Mouse (Mus musculus) frontal cortex, adult (tissue): ENCODE data around the gene H2al1c.
"Not testable (repeated sequence)": the region's sequence is repeated elsewhere in the genome, so short reads cannot be mapped to it uniquely, and the experiment has no call there.

Experiments
- ATAC-seq: cut with Nextera tagmentation; 2 replicates; pipeline ENCODE4 v1.9.2; 2017; ENCODE audit warnings: mild to moderate bottlenecking, moderate library complexity, mixed read lengths; ENCODE audit not compliant: low TSS enrichment

Gene H2al1c

DNA sequence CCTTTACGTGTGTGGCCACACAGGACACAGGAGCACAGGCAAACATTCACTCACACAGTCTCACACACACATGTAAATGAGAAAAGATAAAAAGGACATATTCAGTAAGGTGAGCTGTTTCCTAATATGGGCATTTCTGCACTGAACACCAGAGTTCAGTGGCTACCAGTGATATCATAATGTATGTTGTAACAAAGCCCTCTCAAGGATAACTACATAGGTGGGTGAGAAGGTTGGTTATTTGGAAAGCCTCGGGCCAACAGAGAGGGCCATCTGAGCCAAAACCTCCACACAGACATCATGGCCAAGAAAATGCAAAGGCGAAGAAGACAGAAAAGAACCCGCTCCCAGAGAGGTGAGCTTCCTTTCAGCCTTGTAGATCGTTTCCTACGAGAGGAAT lies at the start of gene H2al1c:
Gene H2al1c, plus strand, starts transcription at position 301 of the 400 bp plus-strand sequence.
- not testable (repeated sequence) for ATAC-seq

DNA sequence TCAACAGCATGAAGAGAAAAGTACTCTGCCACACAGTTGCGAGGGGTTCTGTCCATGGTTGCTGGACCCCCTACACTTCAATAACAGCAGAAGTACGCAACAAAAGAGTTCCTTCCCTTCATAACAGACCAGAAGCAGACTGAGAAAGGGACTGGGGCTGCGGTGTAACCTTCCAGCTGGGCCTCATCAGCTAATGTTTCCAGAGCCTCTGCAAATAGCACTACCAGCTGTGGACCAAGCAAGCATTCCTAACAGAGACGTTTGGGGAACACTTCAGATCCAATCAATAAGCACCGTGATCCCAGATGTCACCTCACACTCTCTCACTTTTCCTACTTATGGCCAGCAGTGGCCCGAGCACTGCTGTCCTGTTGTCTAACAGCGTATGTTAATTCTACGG lies 40.5 kb upstream of the H2al1c start:
- no peak for ATAC-seq

DNA sequence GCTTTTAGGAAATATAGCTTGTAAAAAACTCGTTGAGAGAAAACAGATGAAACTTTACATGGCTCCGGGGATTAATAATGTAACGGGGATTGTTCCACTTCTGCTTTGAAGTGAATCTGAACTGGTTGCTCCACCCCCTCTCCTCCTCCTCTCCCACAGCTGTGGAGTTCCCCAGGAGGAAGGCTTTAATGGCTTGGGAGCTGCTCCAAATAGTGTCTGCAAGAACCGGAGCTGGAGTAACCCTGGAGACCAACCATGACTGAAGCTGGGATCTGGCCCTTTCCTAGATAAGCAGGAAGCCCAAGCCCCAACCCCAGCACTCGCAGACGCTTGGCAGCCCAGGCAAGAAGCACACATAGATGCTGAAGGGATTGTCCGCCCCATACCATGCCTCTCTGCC lies 37.7 kb upstream of the H2al1c start:
- no peak for ATAC-seq

DNA sequence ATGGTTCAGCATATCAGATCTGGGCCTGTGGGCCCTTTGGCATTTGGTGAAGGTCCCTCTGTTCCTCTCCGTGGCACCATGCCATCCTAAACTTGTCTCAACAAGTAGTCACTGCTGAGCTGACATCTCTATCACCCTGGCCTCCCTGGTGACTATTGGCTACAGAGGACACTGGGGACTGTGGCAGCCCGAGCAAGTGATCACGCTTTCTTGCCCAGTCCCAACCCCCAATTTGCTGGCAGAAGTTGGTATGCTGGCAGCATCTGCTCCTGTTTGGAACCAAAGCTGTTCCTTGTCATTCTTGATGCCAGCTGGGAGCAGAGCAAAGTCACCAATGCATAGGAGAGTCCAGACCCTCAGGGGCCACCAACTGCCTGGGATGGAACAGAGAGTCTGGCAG lies 36.4 kb upstream of the H2al1c start:
- ATAC-seq = peak; percentile 41; the same call in 1 of the 2 replicates

DNA sequence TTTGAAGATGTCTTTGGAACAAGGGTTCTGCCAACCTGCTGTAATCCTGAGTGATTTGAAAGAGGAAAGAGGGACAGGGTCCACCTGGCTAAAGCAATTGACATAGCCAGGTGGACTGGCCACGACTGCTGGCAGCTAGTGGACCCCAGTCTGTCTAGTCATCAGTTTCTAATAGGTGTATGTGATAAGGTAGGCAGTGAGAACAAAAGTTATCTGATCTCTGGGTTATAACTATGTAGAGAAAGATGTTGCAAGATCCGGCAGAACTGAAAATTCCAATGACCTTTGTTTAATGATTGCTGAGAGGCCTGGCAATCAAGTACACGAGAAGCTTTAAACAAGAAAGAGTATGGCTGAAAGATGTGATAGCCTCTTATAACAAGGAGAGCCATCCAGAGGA lies 32.3 kb upstream of the H2al1c start:
- no peak for ATAC-seq

DNA sequence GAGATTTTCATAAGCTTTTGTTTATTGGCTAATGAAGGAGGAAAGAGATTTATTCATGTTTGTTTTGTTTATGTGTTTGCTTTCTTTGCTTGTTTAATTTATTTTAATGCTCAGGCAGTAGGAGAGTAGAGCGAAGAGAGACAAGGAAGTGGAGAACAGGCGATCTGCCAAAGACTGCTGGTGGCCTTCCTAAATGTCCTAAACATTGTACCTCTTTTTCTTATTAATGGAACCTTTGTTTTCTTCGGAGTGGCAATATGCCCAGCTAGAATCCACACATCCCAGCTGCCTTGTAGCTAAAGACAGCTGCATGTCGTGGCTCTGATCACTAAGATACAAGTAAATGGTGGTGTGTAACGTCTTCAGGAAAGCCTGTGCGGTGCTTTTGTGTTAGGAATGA lies 28.4 kb upstream of the H2al1c start:
- no peak for ATAC-seq

DNA sequence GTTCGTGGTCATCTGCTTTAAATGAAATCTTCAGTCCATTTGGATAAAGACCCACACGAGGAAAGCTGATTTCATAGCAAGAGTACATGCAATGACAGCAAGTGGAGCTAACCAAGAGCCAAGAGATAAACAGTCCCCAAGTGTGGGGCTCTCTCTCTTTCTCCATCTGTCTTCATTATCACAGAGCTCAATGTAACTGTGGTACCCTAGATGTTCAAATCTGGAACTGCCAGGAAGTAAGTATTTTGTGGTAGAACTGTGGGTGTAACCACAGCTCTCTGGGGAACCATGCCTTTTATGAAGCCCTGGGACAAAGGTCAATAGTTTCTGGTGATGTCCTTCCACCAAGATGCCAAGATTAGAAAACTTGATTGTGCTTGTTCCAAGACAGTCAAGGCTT lies 24.7 kb upstream of the H2al1c start:
- peak; percentile 79 for ATAC-seq

DNA sequence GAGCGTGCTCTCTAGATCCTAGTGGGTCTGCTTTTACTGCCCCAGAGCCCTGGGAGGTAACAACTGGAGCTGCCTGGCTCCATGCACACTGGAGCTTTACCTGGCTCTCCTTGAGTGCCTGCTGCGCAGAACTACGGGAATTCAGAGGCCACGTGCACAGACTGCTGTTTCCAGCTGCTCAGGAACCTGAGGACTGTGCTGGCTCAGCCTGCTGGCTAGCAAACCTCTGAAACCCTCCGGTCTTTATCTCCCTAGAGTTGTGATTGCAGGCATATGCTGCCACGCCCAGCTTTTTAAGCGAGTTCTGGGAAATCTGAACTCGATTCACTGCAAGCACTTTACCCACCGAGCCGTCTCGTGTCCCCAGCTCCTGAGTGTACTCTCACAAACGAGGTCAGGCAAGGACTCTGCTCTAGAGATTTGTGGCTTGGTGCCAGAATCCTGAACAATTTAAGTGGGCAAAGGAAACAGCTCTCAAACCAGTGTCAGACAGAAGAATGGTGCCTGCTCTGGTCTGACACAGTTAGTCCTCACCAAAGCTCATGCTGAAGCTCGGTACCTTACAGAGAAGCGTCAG lies 17.1 kb upstream of the H2al1c start:
- ATAC-seq = no peak

DNA sequence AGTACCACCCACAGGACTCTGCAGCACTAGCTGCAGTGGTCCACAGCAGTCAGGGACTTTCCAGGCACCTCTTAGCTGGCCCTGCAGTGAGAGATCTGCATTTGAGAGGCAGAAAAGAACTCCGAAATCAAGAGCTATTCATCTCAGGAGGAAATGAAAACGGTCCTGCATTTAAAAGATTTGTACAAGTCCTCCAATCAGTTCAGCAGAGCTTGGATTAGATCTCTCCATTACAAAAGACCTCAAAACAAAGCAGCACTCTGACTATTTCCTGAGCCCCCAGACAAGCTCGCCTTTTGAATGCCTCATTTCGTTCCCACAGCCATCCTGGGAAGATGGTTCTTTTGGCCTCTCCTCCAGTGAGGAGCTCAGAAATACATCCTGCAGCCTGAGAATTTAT lies 16.2 kb upstream of the H2al1c start:
- no peak for ATAC-seq

DNA sequence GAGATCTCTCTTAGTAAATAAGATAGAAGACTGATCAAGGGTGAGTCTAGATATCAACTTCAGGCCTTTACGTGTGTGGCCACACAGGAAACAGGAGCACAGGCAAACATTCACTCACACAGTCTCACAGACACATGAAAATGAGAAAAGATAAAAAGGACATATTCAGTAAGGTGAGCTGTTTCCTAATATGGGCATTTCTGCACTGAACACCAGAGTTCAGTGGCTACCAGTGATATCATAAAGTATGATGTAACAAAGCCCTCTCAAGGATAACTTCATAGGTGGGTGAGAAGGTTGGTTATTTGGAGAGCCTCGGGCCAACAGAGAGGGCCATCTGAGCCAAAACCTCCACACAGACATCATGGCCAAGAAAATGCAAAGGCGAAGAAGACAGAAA lies 6.5 kb upstream of the H2al1c start, which contains the start of gene H2al1a:
Gene H2al1a, plus strand, starts transcription at position 301 of the 400 bp plus-strand sequence.
- not testable (repeated sequence) for ATAC-seq

DNA sequence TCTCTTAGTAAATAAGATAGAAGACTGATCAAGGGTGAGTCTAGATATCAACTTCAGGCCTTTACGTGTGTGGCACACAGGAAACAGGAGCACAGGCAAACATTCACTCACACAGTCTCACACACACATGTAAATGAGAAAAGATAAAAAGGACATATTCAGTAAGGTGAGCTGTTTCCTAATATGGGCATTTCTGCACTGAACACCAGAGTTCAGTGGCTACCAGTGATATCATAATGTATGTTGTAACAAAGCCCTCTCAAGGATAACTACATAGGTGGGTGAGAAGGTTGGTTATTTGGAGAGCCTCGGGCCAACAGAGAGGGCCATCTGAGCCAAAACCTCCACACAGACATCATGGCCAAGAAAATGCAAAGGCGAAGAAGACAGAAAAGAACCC lies 3.3 kb upstream of the H2al1c start, which contains the start of gene H2al1b:
Gene H2al1b, plus strand, starts transcription at position 301 of the 400 bp plus-strand sequence.
- ATAC-seq = not testable (repeated sequence)

DNA sequence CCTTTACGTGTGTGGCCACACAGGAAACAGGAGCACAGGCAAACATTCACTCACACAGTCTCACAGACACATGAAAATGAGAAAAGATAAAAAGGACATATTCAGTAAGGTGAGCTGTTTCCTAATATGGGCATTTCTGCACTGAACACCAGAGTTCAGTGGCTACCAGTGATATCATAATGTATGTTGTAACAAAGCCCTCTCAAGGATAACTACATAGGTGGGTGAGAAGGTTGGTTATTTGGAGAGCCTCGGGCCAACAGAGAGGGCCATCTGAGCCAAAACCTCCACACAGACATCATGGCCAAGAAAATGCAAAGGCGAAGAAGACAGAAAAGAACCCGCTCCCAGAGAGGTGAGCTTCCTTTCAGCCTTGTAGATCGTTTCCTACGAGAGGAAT lies 3.1 kb downstream of the H2al1c start, which contains the start of gene H2al1d:
Gene H2al1d, plus strand, starts transcription at position 301 of the 400 bp plus-strand sequence.
- not testable (repeated sequence) for ATAC-seq

DNA sequence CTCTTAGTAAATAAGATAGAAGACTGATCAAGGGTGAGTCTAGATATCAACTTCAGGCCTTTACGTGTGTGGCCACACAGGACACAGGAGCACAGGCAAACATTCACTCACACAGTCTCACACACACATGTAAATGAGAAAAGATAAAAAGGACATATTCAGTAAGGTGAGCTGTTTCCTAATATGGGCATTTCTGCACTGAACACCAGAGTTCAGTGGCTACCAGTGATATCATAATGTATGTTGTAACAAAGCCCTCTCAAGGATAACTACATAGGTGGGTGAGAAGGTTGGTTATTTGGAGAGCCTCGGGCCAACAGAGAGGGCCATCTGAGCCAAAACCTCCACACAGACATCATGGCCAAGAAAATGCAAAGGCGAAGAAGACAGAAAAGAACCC lies 6.2 kb downstream of the H2al1c start, which contains the start of gene H2al1e:
Gene H2al1e, plus strand, starts transcription at position 301 of the 400 bp plus-strand sequence.
- not testable (repeated sequence) for ATAC-seq

DNA sequence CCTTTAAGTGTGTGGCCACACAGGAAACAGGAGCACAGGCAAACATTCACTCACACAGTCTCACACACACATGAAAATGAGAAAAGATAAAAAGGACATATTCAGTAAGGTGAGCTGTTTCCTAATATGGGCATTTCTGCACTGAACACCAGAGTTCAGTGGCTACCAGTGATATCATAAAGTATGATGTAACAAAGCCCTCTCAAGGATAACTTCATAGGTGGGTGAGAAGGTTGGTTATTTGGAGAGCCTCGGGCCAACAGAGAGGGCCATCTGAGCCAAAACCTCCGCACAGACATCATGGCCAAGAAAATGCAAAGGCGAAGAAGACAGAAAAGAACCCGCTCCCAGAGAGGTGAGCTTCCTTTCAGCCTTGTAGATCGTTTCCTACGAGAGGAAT lies 9.4 kb downstream of the H2al1c start, which contains the start of gene H2al1f:
Gene H2al1f, plus strand, starts transcription at position 301 of the 400 bp plus-strand sequence.
- ATAC-seq = not testable (repeated sequence)

DNA sequence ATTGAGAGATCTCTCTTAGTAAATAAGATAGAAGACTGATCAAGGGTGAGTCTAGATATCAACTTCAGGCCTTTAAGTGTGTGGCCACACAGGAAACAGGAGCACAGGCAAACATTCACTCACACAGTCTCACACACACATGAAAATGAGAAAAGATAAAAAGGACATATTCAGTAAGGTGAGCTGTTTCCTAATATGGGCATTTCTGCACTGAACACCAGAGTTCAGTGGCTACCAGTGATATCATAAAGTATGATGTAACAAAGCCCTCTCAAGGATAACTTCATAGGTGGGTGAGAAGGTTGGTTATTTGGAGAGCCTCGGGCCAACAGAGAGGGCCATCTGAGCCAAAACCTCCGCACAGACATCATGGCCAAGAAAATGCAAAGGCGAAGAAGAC lies 12.5 kb downstream of the H2al1c start, which contains the start of gene H2al1g:
Gene H2al1g, plus strand, starts transcription at position 301 of the 400 bp plus-strand sequence.
- ATAC-seq = not testable (repeated sequence)

DNA sequence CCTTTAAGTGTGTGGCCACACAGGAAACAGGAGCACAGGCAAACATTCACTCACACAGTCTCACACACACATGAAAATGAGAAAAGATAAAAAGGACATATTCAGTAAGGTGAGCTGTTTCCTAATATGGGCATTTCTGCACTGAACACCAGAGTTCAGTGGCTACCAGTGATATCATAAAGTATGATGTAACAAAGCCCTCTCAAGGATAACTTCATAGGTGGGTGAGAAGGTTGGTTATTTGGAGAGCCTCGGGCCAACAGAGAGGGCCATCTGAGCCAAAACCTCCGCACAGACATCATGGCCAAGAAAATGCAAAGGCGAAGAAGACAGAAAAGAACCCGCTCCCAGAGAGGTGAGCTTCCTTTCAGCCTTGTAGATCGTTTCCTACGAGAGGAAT lies 15.7 kb downstream of the H2al1c start, which contains the start of gene H2al1h:
Gene H2al1h, plus strand, starts transcription at position 301 of the 400 bp plus-strand sequence.
- ATAC-seq = not testable (repeated sequence)

DNA sequence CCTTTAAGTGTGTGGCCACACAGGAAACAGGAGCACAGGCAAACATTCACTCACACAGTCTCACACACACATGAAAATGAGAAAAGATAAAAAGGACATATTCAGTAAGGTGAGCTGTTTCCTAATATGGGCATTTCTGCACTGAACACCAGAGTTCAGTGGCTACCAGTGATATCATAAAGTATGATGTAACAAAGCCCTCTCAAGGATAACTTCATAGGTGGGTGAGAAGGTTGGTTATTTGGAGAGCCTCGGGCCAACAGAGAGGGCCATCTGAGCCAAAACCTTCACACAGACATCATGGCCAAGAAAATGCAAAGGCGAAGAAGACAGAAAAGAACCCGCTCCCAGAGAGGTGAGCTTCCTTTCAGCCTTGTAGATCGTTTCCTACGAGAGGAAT lies 18.9 kb downstream of the H2al1c start, which contains the start of gene H2al1i:
Gene H2al1i, plus strand, starts transcription at position 301 of the 400 bp plus-strand sequence.
- not testable (repeated sequence) for ATAC-seq

DNA sequence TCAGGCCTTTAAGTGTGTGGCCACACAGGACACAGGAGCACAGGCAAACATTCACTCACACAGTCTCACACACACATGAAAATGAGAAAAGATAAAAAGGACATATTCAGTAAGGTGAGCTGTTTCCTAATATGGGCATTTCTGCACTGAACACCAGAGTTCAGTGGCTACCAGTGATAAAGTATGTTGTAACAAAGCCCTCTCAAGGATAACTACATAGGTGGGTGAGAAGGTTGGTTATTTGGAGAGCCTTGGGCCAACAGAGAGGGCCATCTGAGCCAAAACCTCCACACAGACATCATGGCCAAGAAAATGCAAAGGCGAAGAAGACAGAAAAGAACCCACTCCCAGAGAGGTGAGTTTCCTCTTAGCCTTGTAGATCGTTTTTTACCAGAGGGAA lies 22.1 kb downstream of the H2al1c start, which contains the start of gene H2al1j:
Gene H2al1j, plus strand, starts transcription at position 301 of the 400 bp plus-strand sequence.
- ATAC-seq = not testable (repeated sequence)

DNA sequence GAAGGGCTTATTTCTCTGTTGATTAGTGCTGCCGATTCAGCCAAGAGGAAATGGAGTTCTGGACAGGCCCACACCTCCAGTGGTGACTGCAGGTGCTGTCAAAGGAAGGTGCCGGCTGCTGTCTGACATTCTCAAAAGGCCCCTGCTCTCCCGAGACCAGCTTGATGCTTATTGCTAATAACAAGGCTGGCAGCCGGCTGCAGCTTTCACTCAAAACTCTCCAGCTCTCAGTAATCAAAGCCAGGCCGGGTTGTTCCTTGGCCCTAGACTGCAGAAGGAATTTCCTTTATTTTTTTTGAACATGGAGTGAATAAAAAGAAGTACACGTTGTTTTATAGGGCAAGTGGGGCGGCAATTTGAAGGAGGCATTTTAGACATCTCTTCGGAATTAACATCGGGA lies 40.3 kb downstream of the H2al1c start:
- no peak; the same call in 1 of the 2 replicates for ATAC-seq

DNA sequence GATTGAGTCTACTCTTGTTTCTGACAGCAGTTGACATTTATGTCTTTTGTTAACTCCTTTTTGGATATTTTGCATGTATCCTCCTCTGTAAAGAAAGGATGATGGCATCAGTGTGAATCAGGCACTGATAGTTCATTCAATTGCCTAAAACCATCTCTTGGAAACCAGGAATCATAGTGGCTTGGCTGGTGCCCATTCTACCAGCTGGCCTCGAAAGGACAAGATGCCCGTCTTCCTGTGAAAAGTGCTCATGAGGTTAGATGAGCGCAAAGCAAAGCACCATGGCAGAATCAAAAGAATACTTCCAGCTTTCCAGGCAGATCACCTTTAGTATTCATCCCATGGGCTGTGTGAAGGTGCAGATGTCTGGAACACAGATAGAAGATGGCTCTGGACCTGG lies 41.3 kb downstream of the H2al1c start:
- no peak for ATAC-seq
